Mouse (Mus musculus) myocyte (in vitro differentiated cells): ENCODE data around the gene Ltbp1.

ENCODE experiments used
- E2F4 ChIP-seq: IDR thresholded peaks from one replicate; pipeline ENCODE4 v1.6.1; 2011; ENCODE audit warnings: mild to moderate bottlenecking, control low read depth, moderate library complexity; ENCODE audit not compliant: insufficient read depth
- POLR2A ChIP-seq: IDR thresholded peaks from one replicate; pipeline ENCODE4 v1.6.1; 2011; ENCODE audit warnings: low read depth, mild to moderate bottlenecking, control low read depth, moderate library complexity; ENCODE audit not compliant: insufficient read length

DNA sequence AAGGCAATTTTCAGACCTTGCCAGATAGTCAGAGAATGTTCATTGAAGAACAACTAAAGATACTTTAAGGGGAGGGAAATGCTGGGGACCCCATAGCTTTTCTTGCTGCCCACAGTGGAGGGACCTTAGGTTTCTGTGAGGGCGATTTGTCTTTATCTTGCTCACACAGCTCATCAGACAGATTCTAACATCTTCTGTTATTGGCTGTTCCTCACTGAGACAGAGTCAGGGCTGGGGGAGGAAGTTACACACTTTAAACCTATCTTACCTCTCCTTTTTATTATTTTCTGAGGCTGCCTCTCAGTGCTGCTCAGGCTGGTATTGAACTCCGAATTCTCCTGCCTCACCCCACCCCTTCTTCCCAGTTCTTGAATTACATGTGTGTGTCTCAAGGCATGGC lies 5.3 kb upstream of the Ltbp1 start:
- TF ChIP-seq E2F4 (no peak), POLR2A (no peak)
